Mouse (Mus musculus): Measurements from ENCODE around the gene Nkx2-2. TPM values are rescaled to one million over a fixed set of nuclear protein-coding genes. Genes with fewer than 3 reads are reported as not detected.

Gene Nkx2-2
- total and polyA plus RNA-seq, 3 experiments = not detected

- Histone ChIP-seq H3K4me2 (ENCODE audit: insufficient read depth, low read depth, poor library complexity, severe bottlenecking) (no peak overlapping the region), H3K9me3 (replicated peaks; ENCODE audit: low read length) (peaks cover 4% of the 10 kb centered on the region), H3K27ac (ENCODE audit: insufficient read depth, low read depth) (no peak overlapping the region), H3K4me1 (ENCODE audit: control insufficient read depth in 1 of 2, insufficient read depth in 2 of 2) (no peaks in the 10 kb centered on the region), H3K27me3 (replicated peaks) (peaks cover 7% of the 10 kb centered on the region), H3K4me3 (replicated peaks in 1 of 3; ENCODE audit: low read depth in 2 of 3, low read length in 2 of 3, poor library complexity in 1 of 3) (no peak overlapping the region), H3K9ac (ENCODE audit: insufficient read depth, low read depth) (no peak overlapping the region), H3K36me3 (replicated peaks in 1 of 2; ENCODE audit: control insufficient read depth in 1 of 2, insufficient read depth in 1 of 2, low read length in 1 of 2) (no peaks in the 10 kb centered on the region), H3K79me2 (replicated peaks; ENCODE audit: control insufficient read depth, extremely low read depth, insufficient read depth, poor library complexity, severe bottlenecking) (no peaks in the 10 kb centered on the region)
- DNase-seq (ENCODE audit: extremely low read depth) = no peak
- dilution Hi-C loops (cut with MboI; ENCODE audit: extremely low pct_ligation_motif_present, extremely low pct_unique_long_range_greater_than_20kb, low sequenced_read_pairs) (no loop called here), in situ Hi-C loops (cut with MboI; ENCODE audit: low pct_ligation_motif_present, low pct_unique_long_range_greater_than_20kb, low sequenced_read_pairs) (no loop called here)
- TF ChIP-seq ETS1 (conservative IDR thresholded peaks at IDR 0.05; ENCODE audit: low read depth, low read length) = no peak
Observed at GRCm38 (mm10) chr2:147182709-147183260, 11.3 kb downstream of the Nkx2-2 start.

- TF ChIP-seq POLR2A (IDR thresholded peaks at IDR 0.05; ENCODE audit: low read depth, low read length) = no peak
- no peak for TF ChIP-seq RCOR1 (conservative IDR thresholded peaks at IDR 0.05; ENCODE audit: low read depth, low read length)
- TF ChIP-seq ELF1 (IDR thresholded peaks at IDR 0.05; ENCODE audit: low read depth, low read length) = no peak
- no peak for TF ChIP-seq SIN3A (IDR thresholded peaks at IDR 0.05; ENCODE audit: low read length)
- TF ChIP-seq POLR2AphosphoS2 (IDR thresholded peaks at IDR 0.05; ENCODE audit: low read depth, low read length) = no peak
- TF ChIP-seq TCF12 (IDR thresholded peaks at IDR 0.05; ENCODE audit: low read depth, low read length) = no peak
- no peak for TF ChIP-seq ZKSCAN1 (IDR thresholded peaks at IDR 0.05; ENCODE audit: borderline replicate concordance, low read depth, low read length)
- no peak for TF ChIP-seq MYC (IDR thresholded peaks at IDR 0.05; ENCODE audit: low read depth, low read length)
- TF ChIP-seq HCFC1 (IDR thresholded peaks at IDR 0.05; ENCODE audit: low read depth, low read length) = no peak
Observed at GRCm38 (mm10) chr2:147181926-147182708, 11.9 kb downstream of the Nkx2-2 start.

GRCm38 (mm10) chr2:147181304-147181665, 12.8 kb downstream of the Nkx2-2 start:
- peaks cover 4% of the 10 kb centered on the region for H3K9me3 ChIP-seq (replicated peaks; ENCODE audit: low read length)
- DNase-seq (ENCODE audit: extremely low read depth) = no peak
- dilution Hi-C loops (cut with MboI; ENCODE audit: extremely low pct_ligation_motif_present, extremely low pct_unique_long_range_greater_than_20kb, low sequenced_read_pairs) (no loop called here), in situ Hi-C loops (cut with MboI; ENCODE audit: low pct_ligation_motif_present, low pct_unique_long_range_greater_than_20kb, low sequenced_read_pairs) (no loop called here)
- H3K9ac ChIP-seq (ENCODE audit: insufficient read depth, low read depth) = no peak overlapping the region
- H3K79me2 ChIP-seq (replicated peaks; ENCODE audit: control insufficient read depth, extremely low read depth, insufficient read depth, poor library complexity, severe bottlenecking) = no peaks in the 10 kb centered on the region
- peaks cover 3% of the 10 kb centered on the region for H3K27me3 ChIP-seq (replicated peaks)
- TF ChIP-seq NRF1 (IDR thresholded peaks at IDR 0.05; ENCODE audit: low read depth, low read length) (no peak), USF2 (conservative IDR thresholded peaks at IDR 0.05; ENCODE audit: low read depth, low read length) (no peak), CTCF (conservative IDR thresholded peaks at IDR 0.05 in 1 of 2, IDR thresholded peaks at IDR 0.05 in 1 of 2; ENCODE audit: low read depth in 2 of 2, low read length in 2 of 2) (no peak), ZNF384 (IDR thresholded peaks at IDR 0.05; ENCODE audit: low read depth, low read length) (no peak)
- no peak overlapping the region for H3K4me3 ChIP-seq (replicated peaks in 1 of 3; ENCODE audit: low read depth in 2 of 3, low read length in 2 of 3, poor library complexity in 1 of 3)
- no peak overlapping the region for H3K27ac ChIP-seq (ENCODE audit: insufficient read depth, low read depth)
- no peaks in the 10 kb centered on the region for H3K4me1 ChIP-seq (ENCODE audit: control insufficient read depth in 1 of 2, insufficient read depth in 2 of 2)
- H3K36me3 ChIP-seq (replicated peaks in 1 of 2; ENCODE audit: control insufficient read depth in 1 of 2, insufficient read depth in 1 of 2, low read length in 1 of 2) = no peaks in the 10 kb centered on the region
- H3K4me2 ChIP-seq (ENCODE audit: insufficient read depth, low read depth, poor library complexity, severe bottlenecking) = no peak overlapping the region

More at GRCm38 (mm10) chr2:147181926-147182708, 11.9 kb downstream of the Nkx2-2 start:
- Histone ChIP-seq H3K36me3 (replicated peaks in 1 of 2; ENCODE audit: control insufficient read depth in 1 of 2, insufficient read depth in 1 of 2, low read length in 1 of 2) (no peaks in the 10 kb centered on the region), H3K79me2 (replicated peaks; ENCODE audit: control insufficient read depth, extremely low read depth, insufficient read depth, poor library complexity, severe bottlenecking) (no peaks in the 10 kb centered on the region), H3K9me3 (replicated peaks; ENCODE audit: low read length) (peaks cover 4% of the 10 kb centered on the region), H3K4me2 (ENCODE audit: insufficient read depth, low read depth, poor library complexity, severe bottlenecking) (no peak overlapping the region), H3K4me3 (replicated peaks in 1 of 3; ENCODE audit: low read depth in 2 of 3, low read length in 2 of 3, poor library complexity in 1 of 3) (no peak overlapping the region), H3K4me1 (ENCODE audit: control insufficient read depth in 1 of 2, insufficient read depth in 2 of 2) (no peaks in the 10 kb centered on the region), H3K27ac (ENCODE audit: insufficient read depth, low read depth) (no peak overlapping the region), H3K27me3 (replicated peaks) (peaks cover 6% of the 10 kb centered on the region), H3K9ac (ENCODE audit: insufficient read depth, low read depth) (no peak overlapping the region)
- DNase-seq (ENCODE audit: extremely low read depth) = no peak
- dilution Hi-C loops (cut with MboI; ENCODE audit: extremely low pct_ligation_motif_present, extremely low pct_unique_long_range_greater_than_20kb, low sequenced_read_pairs) = no loop called here
- in situ Hi-C loops (cut with MboI; ENCODE audit: low pct_ligation_motif_present, low pct_unique_long_range_greater_than_20kb, low sequenced_read_pairs) = no loop called here
